Mouse (Mus musculus): ENCODE measurements around the gene Mxi1. TPM values are rescaled to one million over a fixed set of nuclear protein-coding genes. Genes with fewer than 3 reads are reported as not detected.

The Mxi1 gene
- polyA plus RNA-seq, 1 experiment, result 10.9 TPM

- H3K27ac ChIP-seq (ENCODE audit: insufficient read depth, low read length), result no peak overlapping the region
- DNase-seq (ENCODE audit: low read depth in 1 of 2, low spot score in 2 of 2), result no peak
- WGBS, result 59% methylated on average over 9 of the region's 9 CpGs
- no peak for TF ChIP-seq POLR2A (IDR thresholded peaks at IDR 0.05; ENCODE audit: low read depth, low read length)
- no peak for TF ChIP-seq CTCF (IDR thresholded peaks at IDR 0.05; ENCODE audit: extremely low read depth, insufficient read depth, insufficient read length, insufficient replicate concordance)
- no peaks in the 10 kb centered on the region for H3K4me1 ChIP-seq (ENCODE audit: control insufficient read depth, insufficient read depth, insufficient read length)
- H3K4me3 ChIP-seq (ENCODE audit: extremely low read depth, insufficient read depth, insufficient read length), result no peak overlapping the region
- no peaks in the 10 kb centered on the region for H3K27me3 ChIP-seq (ENCODE audit: control insufficient read depth, insufficient read depth, low read length)
- no peaks in the 10 kb centered on the region for H3K36me3 ChIP-seq (ENCODE audit: control insufficient read depth, insufficient read depth, low read length)
Measured at GRCm38 (mm10) chr19:53364963-53365362, 54.6 kb downstream of the Mxi1 start.

GRCm38 (mm10) chr19:53366057-53366775 lies 55.9 kb downstream of the Mxi1 start:
- Histone ChIP-seq H3K4me3 (ENCODE audit: extremely low read depth, insufficient read depth, insufficient read length) (no peak overlapping the region), H3K27ac (ENCODE audit: insufficient read depth, low read length) (no peak overlapping the region), H3K27me3 (ENCODE audit: control insufficient read depth, insufficient read depth, low read length) (no peaks in the 10 kb centered on the region), H3K4me1 (ENCODE audit: control insufficient read depth, insufficient read depth, insufficient read length) (no peaks in the 10 kb centered on the region), H3K36me3 (ENCODE audit: control insufficient read depth, insufficient read depth, low read length) (no peaks in the 10 kb centered on the region)
- no peak for DNase-seq (ENCODE audit: low read depth in 1 of 2, low spot score in 2 of 2)
- WGBS, result 90% methylated on average over 11 of the region's 11 CpGs
- no peak for TF ChIP-seq CTCF (IDR thresholded peaks at IDR 0.05; ENCODE audit: extremely low read depth, insufficient read depth, insufficient read length, insufficient replicate concordance)
- no peak for TF ChIP-seq POLR2A (IDR thresholded peaks at IDR 0.05; ENCODE audit: low read depth, low read length)

- 93% methylated on average over 7 of the region's 7 CpGs for WGBS
- DNase-seq (ENCODE audit: low read depth in 1 of 2, low spot score in 2 of 2), result no peak
- H3K4me3 ChIP-seq (ENCODE audit: extremely low read depth, insufficient read depth, insufficient read length), result no peak overlapping the region
- 0 out of 2 replicates have a peak, but pooled peaks cover 3% of the 10 kb centered on the region for H3K36me3 ChIP-seq (ENCODE audit: control insufficient read depth, insufficient read depth, low read length)
- H3K27ac ChIP-seq (ENCODE audit: insufficient read depth, low read length), result no peak overlapping the region
- TF ChIP-seq CTCF (IDR thresholded peaks at IDR 0.05; ENCODE audit: extremely low read depth, insufficient read depth, insufficient read length, insufficient replicate concordance), result no peak
- TF ChIP-seq POLR2A (IDR thresholded peaks at IDR 0.05; ENCODE audit: low read depth, low read length), result no peak
- H3K27me3 ChIP-seq (ENCODE audit: control insufficient read depth, insufficient read depth, low read length), result no peaks in the 10 kb centered on the region
- H3K4me1 ChIP-seq (ENCODE audit: control insufficient read depth, insufficient read depth, insufficient read length), result no peaks in the 10 kb centered on the region
Measured at GRCm38 (mm10) chr19:53366881-53367280, 56.6 kb downstream of the Mxi1 start.

- TF ChIP-seq POLR2A (IDR thresholded peaks at IDR 0.05; ENCODE audit: low read depth, low read length) (no peak), CTCF (IDR thresholded peaks at IDR 0.05; ENCODE audit: extremely low read depth, insufficient read depth, insufficient read length, insufficient replicate concordance) (peak; percentile 77; the same call in 1 of the 2 replicates)
- H3K27ac ChIP-seq (ENCODE audit: insufficient read depth, low read length), result no peak overlapping the region
- WGBS, result 47% methylated on average over 14 of the region's 14 CpGs
- no peaks in the 10 kb centered on the region for H3K27me3 ChIP-seq (ENCODE audit: control insufficient read depth, insufficient read depth, low read length)
- no peaks in the 10 kb centered on the region for H3K4me1 ChIP-seq (ENCODE audit: control insufficient read depth, insufficient read depth, insufficient read length)
- peak in 1 of 2 experiments; percentile 67 for DNase-seq (ENCODE audit: low read depth in 1 of 2, low spot score in 2 of 2)
- H3K4me3 ChIP-seq (ENCODE audit: extremely low read depth, insufficient read depth, insufficient read length), result no peak overlapping the region
- peaks cover 4% of the 10 kb centered on the region; the same call in 1 of the 2 replicates for H3K36me3 ChIP-seq (ENCODE audit: control insufficient read depth, insufficient read depth, low read length)
Measured at GRCm38 (mm10) chr19:53369469-53370043, 59.2 kb downstream of the Mxi1 start.

- Histone ChIP-seq H3K36me3 (ENCODE audit: control insufficient read depth, insufficient read depth, low read length) (peaks cover 8% of the 10 kb centered on the region; the same call in 1 of the 2 replicates), H3K4me1 (ENCODE audit: control insufficient read depth, insufficient read depth, insufficient read length) (no peaks in the 10 kb centered on the region), H3K27me3 (ENCODE audit: control insufficient read depth, insufficient read depth, low read length) (no peaks in the 10 kb centered on the region), H3K27ac (ENCODE audit: insufficient read depth, low read length) (no peak overlapping the region), H3K4me3 (ENCODE audit: extremely low read depth, insufficient read depth, insufficient read length) (no peak overlapping the region)
- no peak for TF ChIP-seq POLR2A (IDR thresholded peaks at IDR 0.05; ENCODE audit: low read depth, low read length)
- TF ChIP-seq CTCF (IDR thresholded peaks at IDR 0.05; ENCODE audit: extremely low read depth, insufficient read depth, insufficient read length, insufficient replicate concordance), result no peak
- no peak for DNase-seq (ENCODE audit: low read depth in 1 of 2, low spot score in 2 of 2)
- WGBS, result 91% methylated on average over 15 of the region's 15 CpGs
Measured at GRCm38 (mm10) chr19:53370233-53370632, 59.9 kb downstream of the Mxi1 start.

GRCm38 (mm10) chr19:53371666-53372065 lies 61.3 kb downstream of the Mxi1 start, which contains the start of gene Gm10197:
Gene Gm10197, minus strand, starts transcription at chr19:53371766.
- 93% methylated on average over 13 of the region's 13 CpGs for WGBS
- no peak for DNase-seq (ENCODE audit: low read depth in 1 of 2, low spot score in 2 of 2)
- no peaks in the 10 kb centered on the region for H3K27me3 ChIP-seq (ENCODE audit: control insufficient read depth, insufficient read depth, low read length)
- no peak for TF ChIP-seq POLR2A (IDR thresholded peaks at IDR 0.05; ENCODE audit: low read depth, low read length)
- no peak for TF ChIP-seq CTCF (IDR thresholded peaks at IDR 0.05; ENCODE audit: extremely low read depth, insufficient read depth, insufficient read length, insufficient replicate concordance)
- H3K36me3 ChIP-seq (ENCODE audit: control insufficient read depth, insufficient read depth, low read length), result peaks cover 10% of the 10 kb centered on the region; the same call in 1 of the 2 replicates
- H3K27ac ChIP-seq (ENCODE audit: insufficient read depth, low read length), result no peak within 1 kb of the TSS
- no peaks in the 10 kb centered on the region for H3K4me1 ChIP-seq (ENCODE audit: control insufficient read depth, insufficient read depth, insufficient read length)
- H3K4me3 ChIP-seq (ENCODE audit: extremely low read depth, insufficient read depth, insufficient read length), result no peak within 1 kb of the TSS

GRCm38 (mm10) chr19:53373570-53373969 lies 63.3 kb downstream of the Mxi1 start:
- no peak for DNase-seq (ENCODE audit: low read depth in 1 of 2, low spot score in 2 of 2)
- TF ChIP-seq POLR2A (IDR thresholded peaks at IDR 0.05; ENCODE audit: low read depth, low read length) (no peak), CTCF (IDR thresholded peaks at IDR 0.05; ENCODE audit: extremely low read depth, insufficient read depth, insufficient read length, insufficient replicate concordance) (no peak)
- no peaks in the 10 kb centered on the region for H3K4me1 ChIP-seq (ENCODE audit: control insufficient read depth, insufficient read depth, insufficient read length)
- no peak overlapping the region for H3K4me3 ChIP-seq (ENCODE audit: extremely low read depth, insufficient read depth, insufficient read length)
- H3K36me3 ChIP-seq (ENCODE audit: control insufficient read depth, insufficient read depth, low read length), result peaks cover 10% of the 10 kb centered on the region; the same call in 1 of the 2 replicates
- H3K27me3 ChIP-seq (ENCODE audit: control insufficient read depth, insufficient read depth, low read length), result no peaks in the 10 kb centered on the region
- H3K27ac ChIP-seq (ENCODE audit: insufficient read depth, low read length), result no peak overlapping the region
- 92% methylated on average over 2 of the region's 2 CpGs for WGBS

All from spleen, adult 2 months (tissue).